Mouse (Mus musculus) hindbrain, embryonic 13.5 days (tissue): ENCODE measurements at regions not wholly inside any gene's neighbourhood (a gene's known extent, or its start where the extent isn't known, plus 50 kb on each side); places are given as distances from the start of the nearest gene placed in this dataset.
A peak's percentile ranks its signal among the peaks of the same experiment; 100 is the strongest.

Experiments
- ATAC-seq: fragments of 200-750 bp; cut with Nextera tagmentation; 2 replicates; pipeline ENCODE4 v1.8.0; 2017; ENCODE audit warnings: moderate TSS enrichment; ENCODE audit not compliant: low FRiP score
- H3K27ac ChIP-seq: fragments of 300-500 bp; sonication (generic); 2 replicates; pipeline ENCODE4 v1.5.1; 2015; ENCODE audit warnings: inconsistent platforms, mild to moderate bottlenecking, moderate library complexity
- H3K27me3 ChIP-seq: fragments of 300-500 bp; sonication (generic); 2 replicates; pipeline ENCODE4 v1.6.1; 2015; ENCODE audit warnings: mild to moderate bottlenecking, inconsistent platforms
- H3K36me3 ChIP-seq: fragments of 300-500 bp; sonication (generic); 2 replicates; pipeline ENCODE4 v1.6.1; 2015; ENCODE audit warnings: mild to moderate bottlenecking, inconsistent platforms
- H3K4me1 ChIP-seq: fragments of 300-500 bp; sonication (generic); replicated peaks from 2 replicates; pipeline ENCODE4 v1.6.1; 2015; ENCODE audit warnings: inconsistent platforms
- H3K4me2 ChIP-seq: fragments of 300-500 bp; sonication (generic); 2 replicates; pipeline ENCODE4 v1.6.1; 2015; ENCODE audit warnings: inconsistent platforms, mild to moderate bottlenecking, moderate library complexity
- H3K4me3 ChIP-seq: fragments of 300-500 bp; sonication (generic); 2 replicates; pipeline ENCODE4 v1.5.1; 2015; ENCODE audit warnings: mild to moderate bottlenecking, inconsistent platforms
- H3K9ac ChIP-seq: fragments of 300-500 bp; sonication (generic); 2 replicates; pipeline ENCODE4 v1.6.1; 2015; ENCODE audit warnings: mild to moderate bottlenecking, inconsistent platforms
- H3K9me3 ChIP-seq: fragments of 300-500 bp; sonication (generic); 2 replicates; pipeline ENCODE4 v1.6.1; 2016; ENCODE audit warnings: inconsistent platforms
- WGBS: fragments of 180-500 bp; shearing (Covaris S2); methylation state at CpG from one replicate; pipeline ENCODE4 v1.1.7; 2015; 5-methylcytosine and 5-hydroxymethylcytosine counted together

DNA sequence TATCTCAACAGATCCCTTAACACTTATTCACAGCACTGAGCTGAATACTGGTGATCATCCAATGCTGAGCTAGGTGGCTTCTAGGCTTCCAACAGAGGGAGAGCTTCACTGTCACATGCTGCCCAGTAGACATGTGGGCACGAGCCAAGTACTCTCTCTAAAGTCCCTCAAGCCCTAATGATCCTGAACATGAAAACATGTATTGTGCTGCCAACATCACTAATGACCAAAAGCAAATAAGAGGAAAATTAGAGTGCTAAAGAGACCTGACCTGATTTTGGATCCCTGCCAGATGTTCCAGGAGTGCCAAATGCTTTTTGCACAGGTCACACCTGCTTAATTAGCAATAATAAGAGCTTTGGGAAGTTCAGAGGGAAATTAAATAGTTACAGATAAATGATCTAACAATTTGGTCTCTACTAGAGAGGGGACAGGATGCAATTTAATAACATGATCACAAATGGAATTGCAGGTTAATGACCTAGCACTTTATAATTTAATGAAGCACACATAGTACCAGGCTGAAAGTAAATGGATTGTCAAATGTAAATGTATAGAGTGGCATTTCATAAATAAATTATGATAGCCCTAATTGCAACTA lies 215.6 kb upstream of the Ins1 start:
- Histone ChIP-seq H3K27ac (no peak overlapping the region), H3K4me2 (no peak overlapping the region), H3K4me3 (no peak overlapping the region), H3K9ac (no peak overlapping the region), H3K9me3 (no peaks in the 10 kb centered on the region), H3K4me1 (no peaks in the 10 kb centered on the region), H3K27me3 (no peaks in the 10 kb centered on the region), H3K36me3 (no peaks in the 10 kb centered on the region)
- 39% methylated on average over 1 of the region's 1 CpGs for WGBS
- peak; percentile 61; the same call in 1 of the 2 replicates for ATAC-seq

DNA sequence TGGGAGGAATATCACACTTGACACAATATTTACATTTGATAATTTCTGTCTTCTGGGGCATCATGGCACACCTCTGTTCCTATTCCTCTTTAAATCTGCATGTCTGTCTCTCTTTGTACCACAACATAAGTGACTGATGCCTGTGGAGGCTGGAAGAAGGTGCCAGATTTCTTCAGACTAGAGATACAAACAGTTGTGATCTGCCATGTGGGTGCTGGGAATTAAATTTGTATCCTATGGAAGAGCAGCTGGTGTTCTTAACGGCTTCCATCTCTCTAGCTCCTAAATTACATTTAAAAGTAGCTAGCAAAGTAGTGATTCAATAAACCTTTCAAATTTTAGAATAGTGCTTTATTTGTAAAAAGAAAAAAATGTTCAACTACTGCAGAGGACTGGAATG lies 195.3 kb upstream of the Ins1 start:
- H3K36me3 ChIP-seq, result no peaks in the 10 kb centered on the region
- no peaks in the 10 kb centered on the region for H3K27me3 ChIP-seq
- no peak overlapping the region for H3K4me3 ChIP-seq
- ATAC-seq, result no peak
- H3K9me3 ChIP-seq, result no peaks in the 10 kb centered on the region
- H3K27ac ChIP-seq, result no peak overlapping the region
- H3K4me1 ChIP-seq, result no peaks in the 10 kb centered on the region
- H3K9ac ChIP-seq, result no peak overlapping the region
- H3K4me2 ChIP-seq, result no peak overlapping the region
- 85% methylated on average over 1 of the region's 1 CpGs for WGBS

- 69% methylated on average over 4 of the region's 4 CpGs for WGBS
- Histone ChIP-seq H3K4me1 (no peaks in the 10 kb centered on the region), H3K27me3 (no peaks in the 10 kb centered on the region), H3K4me2 (no peak overlapping the region), H3K36me3 (no peaks in the 10 kb centered on the region), H3K27ac (no peak overlapping the region), H3K4me3 (no peak overlapping the region), H3K9ac (no peak overlapping the region), H3K9me3 (no peaks in the 10 kb centered on the region)
- no peak for ATAC-seq
Measured at GRCm38 (mm10) chr19:52069919-52070528, 194.1 kb upstream of the Ins1 start.

DNA sequence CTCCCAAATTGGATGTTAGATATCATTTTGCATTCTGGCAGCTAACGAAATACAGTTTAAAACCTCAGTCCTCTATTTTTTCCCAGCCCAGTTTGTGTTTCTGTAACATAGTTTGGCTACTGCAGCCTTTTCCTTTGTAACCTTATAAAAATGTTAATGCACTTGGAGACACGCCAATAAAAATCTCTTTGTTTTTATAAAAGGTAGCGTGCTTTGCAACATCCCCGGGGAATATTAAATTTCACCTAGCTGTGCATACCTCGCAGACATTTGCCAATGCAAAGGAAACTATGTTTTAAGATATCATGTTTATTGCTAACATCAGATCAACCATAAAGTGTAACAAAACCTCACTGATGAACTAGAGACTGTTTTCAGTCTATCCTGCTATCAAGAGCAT lies 192.9 kb upstream of the Ins1 start:
- Histone ChIP-seq H3K4me1 (no peaks in the 10 kb centered on the region), H3K27ac (no peak overlapping the region), H3K9ac (no peak overlapping the region), H3K9me3 (no peaks in the 10 kb centered on the region), H3K4me3 (no peak overlapping the region), H3K27me3 (no peaks in the 10 kb centered on the region), H3K4me2 (no peak overlapping the region), H3K36me3 (no peaks in the 10 kb centered on the region)
- 62% methylated on average over 5 of the region's 5 CpGs for WGBS
- ATAC-seq, result no peak

- no peaks in the 10 kb centered on the region for H3K9me3 ChIP-seq
- H3K4me1 ChIP-seq, result no peaks in the 10 kb centered on the region
- H3K27me3 ChIP-seq, result no peaks in the 10 kb centered on the region
- H3K4me2 ChIP-seq, result no peak overlapping the region
- H3K27ac ChIP-seq, result no peak overlapping the region
- H3K4me3 ChIP-seq, result no peak overlapping the region
- H3K9ac ChIP-seq, result no peak overlapping the region
- 26% methylated on average over 3 of the region's 3 CpGs for WGBS
- no peak for ATAC-seq
- H3K36me3 ChIP-seq, result no peaks in the 10 kb centered on the region
Measured at GRCm38 (mm10) chr19:52079020-52079419, 185.1 kb upstream of the Ins1 start.

GRCm38 (mm10) chr19:52112398-52112797 lies 151.7 kb upstream of the Ins1 start:
- no peak overlapping the region for H3K4me2 ChIP-seq
- H3K4me1 ChIP-seq, result no peaks in the 10 kb centered on the region
- H3K27ac ChIP-seq, result no peak overlapping the region
- no peak overlapping the region for H3K9ac ChIP-seq
- no peak overlapping the region for H3K4me3 ChIP-seq
- no peaks in the 10 kb centered on the region for H3K27me3 ChIP-seq
- ATAC-seq, result no peak
- WGBS, result 27% methylated on average over 3 of the region's 3 CpGs
- 0 out of 2 replicates have a peak, but pooled peaks cover 4% of the 10 kb centered on the region for H3K9me3 ChIP-seq
- H3K36me3 ChIP-seq, result no peaks in the 10 kb centered on the region
